24 mouse cellular contexts compared by ENCODE assay signal in the genomic region with DNA sequence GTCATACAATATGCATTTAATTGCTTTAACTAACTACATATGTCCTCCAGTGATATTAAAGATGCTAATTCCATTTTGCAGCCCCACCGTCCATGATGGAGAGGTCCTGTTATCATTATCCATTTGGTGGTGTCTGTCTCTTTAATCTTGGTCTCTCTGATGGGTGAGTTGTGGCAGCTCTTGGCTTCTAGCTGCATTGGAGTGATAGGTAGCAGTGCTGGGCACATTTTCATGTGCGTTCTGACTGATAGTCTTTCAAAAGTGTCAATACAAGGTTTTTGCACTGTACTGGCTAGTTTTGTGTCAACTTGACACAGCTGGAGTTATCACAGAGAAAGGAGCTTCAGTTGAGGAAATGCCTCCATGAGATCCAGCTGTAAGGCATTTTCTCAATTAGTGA.
"Had no signal": no experiment of that assay in that cellular context is flagged by ENCODE, and none has a peak within 500 bp of the region (broad histone marks: within the 10 kb centered on the region; RNA-seq: fewer than 3 reads in every experiment).

No protein-coding gene starts in this region.

- H3K36me3 ChIP-seq: heart, embryonic 12.5 days; hindbrain, embryonic 10.5 days; hindbrain, embryonic 12.5 days; intestine, embryonic 15.5 days; limb, embryonic 10.5 days; limb, embryonic 12.5 days had no signal

- H3K4me2 ChIP-seq: heart, embryonic 12.5 days; hindbrain, embryonic 12.5 days; hindbrain, embryonic 14.5 days; intestine, embryonic 15.5 days; limb, embryonic 12.5 days had no signal

- DNase-seq: gastrocnemius, adult 2 months; gastrocnemius, postnatal 10 days; gastrocnemius, postnatal 25 days; heart, adult 11 months; heart, postnatal 10 days; heart, postnatal 4 days; kidney, adult 18-20 months; kidney, adult 8-10 months; kidney, postnatal 10 days; kidney, postnatal 25 days; kidney, postnatal 4 days had no signal

- H3K27me3 ChIP-seq: intestine, embryonic 15.5 days had no signal

- H3K27ac ChIP-seq: gastrocnemius, adult 2 months; heart, embryonic 10.5 days; hindbrain, embryonic 10.5 days; hindbrain, embryonic 12.5 days; hindbrain, embryonic 14.5 days; intestine, embryonic 15.5 days; layer of hippocampus, adult 2 months; left cerebral cortex, adult 2 months; limb, embryonic 10.5 days; limb, embryonic 12.5 days had no signal

- H3K9me3 ChIP-seq: heart, embryonic 10.5 days; intestine, embryonic 15.5 days; limb, embryonic 10.5 days; limb, embryonic 12.5 days had no signal

- H3K4me1 ChIP-seq: hindbrain, embryonic 10.5 days; hindbrain, embryonic 12.5 days; intestine, embryonic 15.5 days had no signal

- H3K4me3 ChIP-seq: gastrocnemius, adult 2 months; heart, embryonic 10.5 days; heart, embryonic 12.5 days; hindbrain, embryonic 10.5 days; hindbrain, embryonic 12.5 days; intestine, embryonic 15.5 days; layer of hippocampus, adult 2 months; left cerebral cortex, adult 2 months; limb, embryonic 10.5 days; limb, embryonic 12.5 days had no signal

- ATAC-seq: hindbrain, embryonic 16.5 days; inflammation-experienced regulatory T-cells, adult 6 months; intestine, embryonic 15.5 days; intestine, postnatal 0 days had no signal

- H3K9ac ChIP-seq: heart, embryonic 12.5 days; hindbrain, embryonic 12.5 days; hindbrain, embryonic 14.5 days; intestine, embryonic 15.5 days; limb, embryonic 12.5 days had no signal
